Mouse (Mus musculus) neural tube, embryonic 11.5 days (tissue): Measurements from ENCODE around the gene Pla2g2e. TPM values are rescaled to one million over a fixed set of nuclear protein-coding genes. Genes with fewer than 3 reads are reported as not detected.
A peak's percentile ranks its signal among the peaks of the same experiment; 100 is the strongest.

Experiments
- ATAC-seq: fragments of 200-750 bp; cut with Nextera tagmentation; 2 replicates; pipeline ENCODE4 v1.8.0; 2017; ENCODE audit warnings: moderate number of reproducible peaks, mild to moderate bottlenecking, moderate TSS enrichment, moderate library complexity; ENCODE audit not compliant: insufficient read depth, low FRiP score, low TSS enrichment
- DNase-seq: peaks from one replicate; pipeline ENCODE4 v3.0.0-alpha.2; 2015; ENCODE audit warnings: low spot score
- H3K27ac ChIP-seq: fragments of 300-500 bp; sonication (generic); 2 replicates; pipeline ENCODE4 v1.5.1; 2014; ENCODE audit warnings: low read depth, mild to moderate bottlenecking, low read length
- H3K27me3 ChIP-seq: fragments of 300-500 bp; sonication (generic); 2 replicates; pipeline ENCODE4 v1.6.1; 2014; ENCODE audit warnings: mild to moderate bottlenecking, low read length, mixed read lengths; ENCODE audit not compliant: control insufficient read depth, insufficient read depth
- H3K36me3 ChIP-seq: fragments of 300-500 bp; sonication (generic); 2 replicates; pipeline ENCODE4 v1.6.1; 2014; ENCODE audit warnings: mild to moderate bottlenecking, low read length, moderate library complexity, mixed read lengths; ENCODE audit not compliant: control insufficient read depth, insufficient read depth
- H3K4me1 ChIP-seq: fragments of 300-500 bp; sonication (generic); 2 replicates; pipeline ENCODE4 v1.6.1; 2014; ENCODE audit warnings: low read length, mixed read lengths; ENCODE audit not compliant: control insufficient read depth, insufficient read depth
- H3K4me2 ChIP-seq: fragments of 300-500 bp; sonication (generic); 2 replicates; pipeline ENCODE4 v1.6.1; 2014; ENCODE audit warnings: low read depth, mild to moderate bottlenecking, moderate library complexity
- H3K4me3 ChIP-seq: fragments of 300-500 bp; sonication (generic); 2 replicates; pipeline ENCODE4 v1.5.1; 2014; ENCODE audit warnings: low read depth, low read length
- H3K9ac ChIP-seq: fragments of 300-500 bp; sonication (generic); 2 replicates; pipeline ENCODE4 v1.6.1; 2014; ENCODE audit warnings: mild to moderate bottlenecking, low read length
- H3K9me3 ChIP-seq: fragments of 300-500 bp; sonication (generic); 2 replicates; pipeline ENCODE4 v1.6.1; 2016; ENCODE audit warnings: low read length; ENCODE audit not compliant: control insufficient read depth
- whole genome bisulfite sequencing: fragments of 180-500 bp; shearing (Covaris S2); extraction: QIAGEN DNeasy Blood & Tissue Kit; methylation state at CpG from one replicate; pipeline ENCODE4 v1.1.7; 2014; 5-methylcytosine and 5-hydroxymethylcytosine counted together
- polyA plus RNA-seq: library from polyadenylated mRNA; unstranded; fragments of >200 nt; fragmentation: Nextera tagmentation; extraction: Ambion mirVana; gene quantifications from 2 replicates; pipeline ENCODE4 v1.2.1, GENCODE M21; 2014

The Pla2g2e gene
- polyA plus RNA-seq, 1 experiment from 2014 or later, result not detected

DNA sequence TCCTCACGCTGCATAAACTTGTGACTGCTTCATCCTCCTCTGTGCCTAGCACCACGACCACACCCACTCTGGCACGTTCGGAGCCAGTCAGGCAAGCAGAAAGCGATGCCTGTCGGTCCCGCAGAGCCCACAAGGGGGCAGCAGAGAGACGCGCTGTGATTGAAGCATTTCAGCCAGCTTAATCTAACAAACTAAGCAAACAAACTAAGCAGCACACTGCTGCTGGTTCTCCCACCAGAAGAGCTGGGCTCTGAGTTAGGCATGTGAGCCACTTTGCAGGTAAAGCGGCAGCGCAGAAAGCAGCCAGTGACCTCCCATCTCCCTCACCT lies 44.4 kb downstream of the Pla2g2e start:
- ATAC-seq (no peak), DNase-seq (peak; percentile 94)
- H3K4me2 ChIP-seq, result peak overlapping the region; percentile 31
- H3K27me3 ChIP-seq, result no peaks in the 10 kb centered on the region
- H3K9ac ChIP-seq, result no peak overlapping the region
- under 1% methylated on average over 11 of the region's 11 CpGs for WGBS
- no peak overlapping the region for H3K27ac ChIP-seq
- no peaks in the 10 kb centered on the region for H3K4me1 ChIP-seq
- H3K4me3 ChIP-seq, result no peak overlapping the region
- H3K36me3 ChIP-seq, result no peaks in the 10 kb centered on the region
- H3K9me3 ChIP-seq, result no peaks in the 10 kb centered on the region

DNA sequence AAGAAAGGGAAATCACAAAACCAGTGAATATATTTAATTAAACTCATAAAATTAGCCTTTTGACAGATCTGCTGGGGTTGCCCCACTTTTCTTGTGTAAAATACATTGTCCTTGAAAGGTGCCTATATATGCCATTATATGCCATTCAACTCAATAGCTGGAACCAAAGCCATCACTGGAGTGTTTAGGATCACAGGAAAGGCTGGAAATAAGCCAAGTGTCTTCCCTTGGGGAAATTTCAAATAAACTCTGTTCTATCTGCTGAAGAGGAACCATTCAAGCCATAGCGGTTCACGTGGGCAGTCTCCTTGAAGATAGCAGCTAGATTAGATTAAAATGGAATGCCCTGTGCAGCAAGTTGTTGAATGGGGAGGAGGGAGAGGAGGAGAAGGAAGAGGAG lies 47.8 kb downstream of the Pla2g2e start:
- Histone ChIP-seq H3K27me3 (no peaks in the 10 kb centered on the region), H3K36me3 (no peaks in the 10 kb centered on the region), H3K9ac (no peak overlapping the region), H3K4me2 (no peak overlapping the region), H3K27ac (no peak overlapping the region), H3K4me3 (no peak overlapping the region), H3K4me1 (no peaks in the 10 kb centered on the region), H3K9me3 (no peaks in the 10 kb centered on the region)
- DNase-seq (no peak), ATAC-seq (no peak)
- WGBS, result 79% methylated on average over 2 of the region's 2 CpGs

Other genes starting within 250 kb of the Pla2g2e start
- 0.23 and 0.48 TPM in 2 replicates for gene Vwa5b1, start 242.1 kb upstream of the Pla2g2e start, polyA plus RNA-seq
- gene Pla2g2c, start 153.2 kb upstream of the Pla2g2e start, polyA plus RNA-seq, result 0.46 and 0.80 TPM in 2 replicates
- gene Ubxn10, start 140.8 kb upstream of the Pla2g2e start, polyA plus RNA-seq, result 0.84 and 1.0 TPM in 2 replicates
- gene Pla2g2f, start 120.3 kb upstream of the Pla2g2e start, polyA plus RNA-seq, result 0.09 and 0.17 TPM in 2 replicates
- 1.7 and 1.8 TPM in 2 replicates for gene Pla2g2d, start 102.2 kb upstream of the Pla2g2e start, polyA plus RNA-seq
- gene Pla2g5, start 14.5 kb upstream of the Pla2g2e start, polyA plus RNA-seq, result not detected in 2 replicates
- not detected in 2 replicates for gene Gm13030, start 4.0 kb upstream of the Pla2g2e start, polyA plus RNA-seq
- gene Otud3, start 36.0 kb downstream of the Pla2g2e start, polyA plus RNA-seq, result 2.8 and 3.3 TPM in 2 replicates
- not detected in 2 replicates for gene Rnf186, start 89.2 kb downstream of the Pla2g2e start, polyA plus RNA-seq
- gene Tmco4, start 94.9 kb downstream of the Pla2g2e start, polyA plus RNA-seq, result 0.78 and 1.7 TPM in 2 replicates
- 0.11 TPM in 1 of 2 replicates, not detected in the other for gene Htr6, start 197.6 kb downstream of the Pla2g2e start, polyA plus RNA-seq
- gene Nbl1, start 215.1 kb downstream of the Pla2g2e start, polyA plus RNA-seq, result 22.0 and 22.8 TPM in 2 replicates